Mouse (Mus musculus): ENCODE results near the gene Ribc2.

Gene Ribc2

DNA sequence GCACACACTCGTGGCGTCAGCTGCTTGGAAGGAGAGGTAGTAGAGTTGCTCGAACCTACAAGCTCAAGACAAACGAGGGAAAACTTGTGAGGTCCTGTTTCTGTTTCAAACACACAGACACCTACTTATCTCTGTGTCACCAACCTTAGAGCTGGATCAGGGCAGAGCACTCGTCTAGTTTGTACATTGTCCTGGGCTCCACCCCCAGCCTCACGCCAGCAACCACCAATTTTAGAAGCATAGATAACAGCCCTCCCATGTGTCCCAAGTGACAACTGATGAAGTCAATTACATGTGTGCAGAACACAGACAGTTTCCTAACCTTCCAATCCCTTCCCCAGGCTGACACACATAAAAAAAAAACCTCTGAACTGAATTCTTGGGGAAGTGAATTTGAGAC lies 46.3 kb downstream of the Ribc2 start:
- no peak for DNase-seq (ENCODE audit: extremely low read depth, low read depth, low spot score)

- no peak for DNase-seq (ENCODE audit: extremely low read depth, low read depth, low spot score)
Observed at GRCm38 (mm10) chr15:85179528-85180180, 47.8 kb downstream of the Ribc2 start.

GRCm38 (mm10) chr15:85180368-85180767 lies 48.5 kb downstream of the Ribc2 start:
- DNase-seq (ENCODE audit: extremely low read depth, low read depth, low spot score), result no peak

GRCm38 (mm10) chr15:85182063-85182462 lies 50.2 kb downstream of the Ribc2 start:
- DNase-seq (ENCODE audit: extremely low read depth, low read depth, low spot score), result no peak

GRCm38 (mm10) chr15:85186916-85187315 lies 55.0 kb downstream of the Ribc2 start:
- no peak for DNase-seq (ENCODE audit: extremely low read depth, low read depth, low spot score)

DNA sequence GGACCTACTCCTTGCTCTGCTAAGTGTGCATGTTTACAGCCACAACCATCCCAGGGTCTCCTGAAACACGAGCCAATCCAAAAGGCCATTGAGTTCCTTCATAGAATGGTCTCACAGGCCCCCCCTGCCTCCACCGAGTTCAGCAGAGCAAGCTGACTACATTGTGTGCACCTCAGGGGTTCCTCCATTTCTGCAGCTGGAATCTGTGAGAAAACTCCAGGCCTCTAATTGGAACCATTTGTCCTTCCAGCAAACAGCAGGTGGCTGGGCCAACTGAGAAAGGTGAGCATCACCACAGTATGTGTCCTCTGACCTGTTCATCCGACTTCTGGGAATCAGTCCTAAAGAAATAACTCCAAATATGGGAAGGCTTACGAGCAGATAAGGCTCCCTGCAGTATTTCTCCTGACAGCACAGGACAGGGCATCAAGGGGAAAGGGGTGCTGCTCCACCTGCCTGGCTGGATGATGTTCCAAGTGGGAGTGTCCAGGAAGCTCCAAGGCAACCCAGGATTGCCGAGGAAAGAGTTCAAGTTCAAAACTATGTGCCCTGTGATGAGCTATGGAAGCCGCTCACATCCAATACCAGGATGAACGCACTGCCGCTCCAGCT lies 56.4 kb downstream of the Ribc2 start:
- DNase-seq (ENCODE audit: extremely low read depth, low read depth, low spot score), result no peak
